Mouse (Mus musculus): ENCODE measurements around the gene Tmco4.

DNA sequence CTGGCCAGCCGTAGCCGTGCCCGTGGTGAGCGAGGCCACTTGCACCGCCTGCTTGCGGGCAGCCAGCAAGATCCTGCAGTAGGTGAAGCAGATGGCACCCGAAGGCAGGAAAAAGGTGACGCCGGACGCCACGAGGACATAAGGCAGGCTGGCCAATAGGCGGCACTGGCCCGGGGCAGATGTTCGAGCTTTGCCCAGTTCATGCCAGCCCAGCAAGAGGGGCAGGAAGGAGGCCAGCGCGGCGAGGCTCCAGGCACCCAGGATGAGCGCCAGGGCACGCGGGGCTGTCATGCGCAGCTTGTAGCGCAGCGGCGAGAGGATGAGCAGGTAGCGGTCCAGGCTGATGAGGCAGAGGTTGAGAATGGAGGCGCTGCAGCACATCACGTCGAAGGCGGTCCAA, 101.4 kb downstream of the Tmco4 start:
- TF ChIP-seq CTCF (IDR thresholded peaks at IDR 0.05; ENCODE audit: insufficient read depth, low read depth, low read length) (no peak), POLR2A (IDR thresholded peaks at IDR 0.05; ENCODE audit: insufficient read depth, low read depth, low read length) (no peak)

All from olfactory bulb, adult 2 months (tissue).